Mouse (Mus musculus): ENCODE measurements around the gene Gprc5c.

Gene Gprc5c

DNA sequence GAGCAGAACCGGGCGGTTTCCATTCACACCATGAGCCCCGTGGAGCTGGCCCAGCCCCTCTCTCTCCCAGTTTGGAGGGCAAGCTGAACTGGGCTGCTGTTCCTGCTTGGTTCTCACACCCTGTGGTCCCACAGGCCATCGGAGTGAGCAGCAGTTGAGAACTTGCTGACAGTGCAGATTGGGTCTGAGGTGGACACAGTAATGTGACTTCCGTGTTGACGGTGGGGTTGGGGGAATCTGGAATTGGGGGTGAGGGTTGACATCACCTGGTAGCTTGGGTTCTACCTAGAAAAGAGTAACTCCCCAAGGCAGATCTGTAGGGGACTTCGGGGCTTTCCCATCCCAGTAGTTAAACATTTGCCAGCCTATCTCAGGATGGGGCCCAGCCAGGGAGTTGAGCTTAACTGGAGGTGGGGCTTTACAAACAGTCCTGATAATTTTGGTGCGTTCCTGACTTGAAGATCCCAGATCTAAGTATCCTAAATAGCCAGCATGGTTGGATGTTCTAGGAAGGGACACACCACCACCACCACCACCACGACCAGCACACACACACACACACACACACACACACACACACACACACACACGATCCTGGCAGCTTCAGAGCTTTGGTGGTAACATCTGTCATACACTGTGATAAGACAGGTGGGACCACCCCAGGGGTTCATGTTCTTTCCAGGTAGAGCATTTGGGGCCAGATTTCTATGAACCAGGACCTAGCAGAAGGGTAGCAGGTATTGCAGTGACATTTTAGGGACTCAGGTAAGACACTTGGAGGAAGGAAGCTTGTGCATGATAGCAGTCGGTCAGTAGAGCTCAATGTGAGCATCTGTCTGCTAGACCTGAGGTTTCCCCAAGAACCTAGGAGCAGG is 16.6 kb downstream of the Gprc5c start:
- DNase-seq (ENCODE audit: extremely low read depth, low read depth, low spot score): no peak

DNA sequence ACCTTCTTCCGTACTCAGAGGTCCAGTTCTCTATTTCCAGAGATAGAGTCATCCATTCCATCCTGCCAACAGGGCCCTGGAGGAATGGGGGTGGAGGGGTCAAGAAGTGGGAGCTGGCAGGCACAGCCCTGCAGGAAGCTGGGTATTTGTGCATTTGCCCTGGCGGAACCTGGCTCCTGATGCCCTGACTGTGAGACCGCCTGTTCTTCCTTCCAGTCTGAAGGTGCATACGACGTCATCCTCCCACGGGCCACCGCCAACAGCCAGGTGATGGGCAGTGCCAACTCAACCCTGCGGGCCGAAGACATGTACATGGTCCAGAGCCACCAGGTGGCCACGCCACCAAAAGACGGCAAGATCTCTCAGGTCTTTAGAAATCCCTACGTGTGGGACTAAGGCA is 17.3 kb downstream of the Gprc5c start:
- DNase-seq (ENCODE audit: extremely low read depth, low read depth, low spot score): no peak

DNA sequence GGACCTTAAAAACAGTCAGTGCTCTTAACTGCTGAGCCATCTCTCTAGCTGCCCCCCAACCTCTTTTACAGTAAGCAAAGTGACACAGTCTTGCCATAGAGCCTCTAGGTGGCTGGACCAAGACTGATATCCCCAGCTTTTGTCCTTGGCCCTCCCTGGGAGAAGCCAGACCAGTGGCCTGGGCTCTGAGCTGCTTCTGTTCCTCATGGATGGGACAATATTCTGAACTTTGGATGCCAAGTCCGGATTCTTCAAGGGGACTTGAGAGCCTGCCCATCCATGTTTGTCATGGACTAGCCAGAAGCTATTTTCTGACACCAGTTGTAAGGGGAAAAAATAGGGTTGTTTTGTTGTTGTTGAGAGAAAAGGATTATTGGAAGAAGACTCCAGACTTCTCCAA is 18.8 kb downstream of the Gprc5c start:
- no peak for DNase-seq (ENCODE audit: extremely low read depth, low read depth, low spot score)

GRCm38 (mm10) chr11:114871540-114871939 is 20.6 kb downstream of the Gprc5c start:
- no peak for DNase-seq (ENCODE audit: extremely low read depth, low read depth, low spot score)

DNA sequence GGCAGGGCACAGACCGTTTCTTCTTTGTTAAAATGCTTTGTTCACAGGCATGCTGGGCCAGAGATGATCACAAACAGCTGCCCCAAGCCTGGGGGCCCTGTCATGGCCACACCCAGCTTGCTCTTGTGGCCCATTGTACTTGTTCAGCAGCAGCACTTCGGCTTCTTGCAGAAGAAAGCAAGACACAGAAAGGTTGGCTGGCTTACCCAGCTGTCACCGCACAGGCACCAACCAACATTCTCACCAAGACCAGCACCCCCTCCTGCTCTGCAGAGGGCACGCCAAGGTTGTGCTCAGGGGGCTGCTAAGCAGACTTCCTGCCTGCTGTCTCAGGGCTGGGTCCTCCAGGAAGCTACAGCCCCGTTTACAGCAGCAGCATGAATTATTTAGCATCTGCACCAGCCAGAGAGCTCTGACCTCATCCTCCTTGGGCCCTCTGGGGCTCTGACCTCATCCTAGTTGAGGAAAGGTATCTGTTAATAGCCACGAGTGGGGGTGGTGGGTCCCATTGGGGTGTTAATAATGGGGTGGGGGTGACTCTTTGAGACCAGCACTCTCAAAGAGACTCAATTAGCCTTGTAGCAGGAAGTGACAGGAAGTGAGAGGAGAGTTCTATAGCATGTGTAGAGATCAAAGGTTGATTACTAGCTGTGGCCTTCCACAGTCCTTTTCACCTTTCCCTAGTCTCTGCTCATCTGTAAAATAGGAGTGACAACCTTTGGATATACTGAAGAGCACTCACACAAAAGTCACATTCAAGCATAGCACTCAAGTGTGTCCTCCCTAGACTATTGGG is 22.3 kb downstream of the Gprc5c start:
- DNase-seq (ENCODE audit: extremely low read depth, low read depth, low spot score): no peak

DNA sequence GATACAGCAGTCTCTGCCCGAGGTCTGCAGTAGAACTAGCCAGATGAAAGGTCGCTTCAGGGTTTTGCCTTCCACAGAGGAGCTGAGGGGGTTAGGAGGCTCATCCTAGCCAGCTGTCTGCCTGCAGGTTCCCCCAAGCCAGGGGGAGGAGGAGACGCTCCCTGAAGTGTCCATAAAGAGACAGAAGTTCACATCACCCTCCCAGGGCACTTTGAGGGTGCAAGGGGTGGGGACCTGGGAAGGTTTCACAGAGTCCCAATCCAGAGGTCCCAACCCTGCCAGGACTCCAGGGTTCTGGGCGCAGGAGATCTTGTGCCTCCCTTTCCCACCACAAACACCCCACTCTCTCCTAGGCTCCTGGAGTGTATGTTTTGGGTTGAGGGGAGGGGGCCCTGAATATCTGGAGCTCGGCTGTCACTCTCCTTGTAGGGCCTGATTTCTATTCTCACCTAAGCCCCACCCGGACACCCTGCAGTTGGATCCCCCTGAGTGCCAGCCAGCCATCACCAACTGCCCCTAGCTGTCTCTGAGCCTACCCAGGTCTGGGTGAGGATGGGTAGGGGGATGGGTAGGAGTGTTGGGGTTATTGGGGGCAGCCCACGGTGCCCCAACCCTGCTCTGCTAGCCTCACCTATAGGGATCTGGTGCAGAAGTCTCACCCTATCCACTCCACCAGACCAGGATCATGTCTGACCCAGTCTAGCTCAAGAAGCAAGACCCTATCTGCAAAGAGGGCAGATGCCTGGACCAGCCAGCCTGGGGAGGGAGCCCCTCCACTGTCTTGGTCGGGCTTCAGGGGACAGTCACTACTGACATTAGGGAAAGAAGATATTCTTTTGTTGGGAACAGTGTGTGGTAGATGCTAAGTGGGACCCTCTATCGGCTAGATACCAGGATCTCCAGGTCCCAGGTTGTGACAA is 23.5 kb downstream of the Gprc5c start:
- DNase-seq (ENCODE audit: extremely low read depth, low read depth, low spot score): no peak

DNA sequence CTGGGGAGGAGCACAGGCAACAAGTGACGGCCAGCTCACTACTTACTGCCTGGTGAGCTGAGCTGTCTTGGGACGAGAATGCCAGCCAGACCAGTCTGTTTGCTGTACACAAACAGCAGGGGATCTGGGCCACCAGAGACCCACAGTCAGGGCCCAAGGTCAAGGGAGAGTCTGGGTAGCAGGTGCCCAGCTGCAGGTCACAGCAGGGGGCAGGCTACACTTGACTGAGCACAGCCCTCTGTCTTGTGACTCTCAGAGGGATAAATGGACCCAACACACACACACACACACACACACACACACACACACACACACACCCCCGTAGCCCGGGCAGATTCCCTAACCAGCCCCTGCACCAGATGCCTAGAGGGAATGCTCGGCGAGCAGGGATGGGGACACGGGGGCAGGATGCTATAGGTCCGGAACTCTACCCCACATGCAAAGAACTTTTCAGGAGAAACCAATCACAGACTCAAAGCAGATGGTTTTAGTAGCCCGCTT is 24.4 kb downstream of the Gprc5c start:
- DNase-seq (ENCODE audit: extremely low read depth, low read depth, low spot score): no peak

DNA sequence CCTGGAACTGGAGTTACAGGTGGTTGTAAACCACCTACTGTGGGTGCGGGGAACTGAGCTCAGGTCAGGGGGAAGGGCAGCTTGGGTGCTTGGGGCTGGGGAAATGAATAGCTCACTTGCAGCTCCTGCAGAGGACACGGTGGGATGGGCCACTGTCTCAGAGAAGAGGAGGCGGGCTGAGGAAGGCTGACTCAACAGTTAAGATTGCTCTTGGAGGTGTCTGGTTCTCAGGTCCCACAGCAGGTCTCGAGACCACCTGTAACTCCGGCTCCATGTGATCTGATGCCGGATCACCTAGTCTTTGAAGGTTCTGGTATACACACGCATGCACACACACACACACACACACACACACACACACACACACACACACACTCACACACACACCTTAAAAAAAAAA is 25.2 kb downstream of the Gprc5c start:
- DNase-seq (ENCODE audit: extremely low read depth, low read depth, low spot score): no peak

DNA sequence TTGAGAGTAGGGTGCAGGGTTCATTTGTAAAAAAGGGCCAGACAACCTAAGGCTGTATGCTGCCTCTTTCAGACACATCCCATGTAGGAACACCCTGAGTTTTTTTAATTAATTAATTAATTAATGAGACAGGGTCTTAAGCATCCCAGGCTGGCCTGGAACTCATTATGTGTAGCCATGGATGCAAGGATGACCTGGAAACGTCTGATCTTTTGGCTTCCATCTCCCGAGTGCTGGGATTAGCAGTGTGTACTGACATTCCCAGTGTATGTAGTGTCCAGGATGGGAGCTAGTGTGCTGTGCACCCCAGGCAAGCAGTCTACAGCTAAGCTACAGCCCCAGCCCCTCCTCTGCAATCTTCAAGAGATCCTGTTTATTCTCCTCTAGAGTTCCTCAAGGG is 25.7 kb downstream of the Gprc5c start:
- DNase-seq (ENCODE audit: extremely low read depth, low read depth, low spot score): no peak

- DNase-seq (ENCODE audit: extremely low read depth, low read depth, low spot score): no peak
Measured at GRCm38 (mm10) chr11:114877145-114877544, 26.2 kb downstream of the Gprc5c start.

DNA sequence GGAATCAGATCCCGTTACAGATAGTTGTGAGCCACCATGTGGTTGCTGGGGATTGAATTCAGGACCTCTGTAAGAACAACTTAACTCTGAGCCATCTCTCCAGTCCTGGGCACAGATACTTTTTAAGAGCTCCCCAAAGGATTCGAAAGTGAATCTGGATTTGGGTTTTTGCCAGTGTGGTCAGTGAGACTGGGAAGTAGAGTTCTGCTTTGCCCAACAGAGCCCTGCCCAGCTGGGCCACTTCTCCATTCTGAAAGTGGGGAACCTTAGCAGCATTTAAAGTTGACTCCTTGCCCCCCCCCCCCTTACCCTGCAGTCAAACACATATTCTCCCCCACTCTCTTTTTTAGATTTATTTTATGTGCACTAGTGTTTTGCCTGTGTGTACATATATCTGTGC is 28.7 kb downstream of the Gprc5c start:
- DNase-seq (ENCODE audit: extremely low read depth, low read depth, low spot score): no peak

GRCm38 (mm10) chr11:114880185-114880584 is 29.2 kb downstream of the Gprc5c start:
- DNase-seq (ENCODE audit: extremely low read depth, low read depth, low spot score): no peak

DNA sequence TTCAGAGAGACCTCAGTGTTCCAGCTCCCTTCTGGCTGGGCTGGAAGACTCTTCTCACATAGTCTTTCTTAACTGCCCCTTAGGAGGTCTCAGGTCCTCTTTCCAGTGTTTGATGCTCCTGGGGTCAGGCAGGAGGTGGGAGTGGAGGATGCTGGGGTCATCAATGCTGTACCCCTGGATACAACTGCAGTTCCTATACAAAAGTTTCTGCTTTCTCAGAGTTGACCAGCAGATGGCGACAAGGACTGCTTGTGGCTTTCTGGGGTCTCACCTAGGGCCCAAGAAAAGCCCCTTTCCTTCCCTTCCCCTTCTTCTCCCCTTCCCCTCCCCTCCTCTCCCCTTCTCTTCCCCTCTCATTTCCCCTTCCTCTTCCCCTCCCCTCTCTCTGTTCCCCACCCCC is 29.6 kb downstream of the Gprc5c start:
- DNase-seq (ENCODE audit: extremely low read depth, low read depth, low spot score): no peak

DNA sequence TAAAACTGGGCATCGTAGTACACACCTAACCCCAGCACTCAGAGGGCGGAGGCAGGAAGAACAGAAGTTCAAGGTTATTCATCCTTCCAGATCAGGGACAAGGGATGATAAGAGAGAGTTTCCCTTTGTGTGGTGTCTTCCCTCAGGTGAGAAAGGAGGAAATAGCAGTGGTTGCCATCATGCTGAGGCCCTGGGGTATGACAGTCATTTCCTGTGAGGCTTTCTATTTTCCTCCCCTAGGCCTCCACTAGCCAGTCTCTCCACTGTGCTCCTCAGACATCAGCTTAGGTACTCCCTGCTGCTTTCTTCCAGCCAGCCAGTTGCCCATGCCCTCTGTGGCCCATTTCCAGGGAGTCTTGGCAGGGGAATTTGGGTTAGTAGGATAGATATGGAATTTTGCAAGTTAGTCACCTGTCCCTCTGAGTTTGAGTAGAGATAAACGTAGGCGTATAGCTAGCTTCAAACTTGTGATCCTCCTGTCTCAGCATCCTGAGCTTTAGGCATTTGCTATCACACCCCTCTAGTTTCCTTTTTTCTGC is 32.4 kb downstream of the Gprc5c start:
- no peak for DNase-seq (ENCODE audit: extremely low read depth, low read depth, low spot score)

GRCm38 (mm10) chr11:114884380-114885100 is 33.6 kb downstream of the Gprc5c start:
- no peak for DNase-seq (ENCODE audit: extremely low read depth, low read depth, low spot score)

GRCm38 (mm10) chr11:114889991-114890518 is 39.1 kb downstream of the Gprc5c start, which contains the start of gene Cd300a:
Gene Cd300a, plus strand, starts transcription at chr11:114890041.
- DNase-seq (ENCODE audit: extremely low read depth, low read depth, low spot score): no peak

DNA sequence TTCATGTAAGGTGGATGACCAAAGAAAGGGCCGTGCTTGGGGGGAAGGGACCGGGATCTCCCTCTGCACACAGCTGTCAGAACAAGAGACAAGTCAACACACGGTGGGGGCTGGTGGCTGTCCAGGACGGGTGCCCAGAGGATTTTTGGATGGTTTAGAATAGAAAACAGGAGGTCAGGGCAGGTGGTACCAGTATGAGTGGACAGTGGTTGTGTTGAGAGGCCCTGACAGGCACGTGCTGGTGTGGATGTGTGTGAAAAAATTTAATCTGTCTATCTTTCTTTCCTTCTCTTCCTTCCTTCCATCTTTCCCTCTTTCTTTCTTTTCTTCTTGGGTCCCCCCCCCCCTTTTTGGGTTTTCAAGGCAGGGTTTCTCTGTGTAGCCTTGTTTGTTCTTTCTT is 39.6 kb downstream of the Gprc5c start:
- DNase-seq (ENCODE audit: extremely low read depth, low read depth, low spot score): no peak

- DNase-seq (ENCODE audit: extremely low read depth, low read depth, low spot score): no peak
Measured at GRCm38 (mm10) chr11:114896085-114896484, 45.1 kb downstream of the Gprc5c start.

DNA sequence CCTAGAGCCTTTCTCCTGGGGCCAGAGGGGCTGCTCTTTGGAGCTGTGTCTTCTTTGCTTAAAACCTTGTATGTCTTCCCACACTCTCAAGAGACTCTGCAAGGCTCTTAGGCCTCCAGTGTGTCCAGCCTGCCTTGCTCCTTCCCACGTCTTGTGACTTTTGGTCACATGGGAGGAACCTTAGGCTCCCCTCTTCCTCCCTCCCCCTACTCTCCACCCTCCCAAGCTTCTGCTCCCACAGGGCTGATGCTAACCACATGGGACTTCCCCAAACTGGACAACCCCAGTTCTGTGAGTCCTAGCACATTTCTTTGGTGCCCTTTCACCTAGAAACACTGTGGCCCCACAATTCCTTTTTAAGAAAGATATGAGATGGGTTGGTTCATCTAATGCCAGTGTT is 47.1 kb downstream of the Gprc5c start:
- no peak for DNase-seq (ENCODE audit: extremely low read depth, low read depth, low spot score)

DNA sequence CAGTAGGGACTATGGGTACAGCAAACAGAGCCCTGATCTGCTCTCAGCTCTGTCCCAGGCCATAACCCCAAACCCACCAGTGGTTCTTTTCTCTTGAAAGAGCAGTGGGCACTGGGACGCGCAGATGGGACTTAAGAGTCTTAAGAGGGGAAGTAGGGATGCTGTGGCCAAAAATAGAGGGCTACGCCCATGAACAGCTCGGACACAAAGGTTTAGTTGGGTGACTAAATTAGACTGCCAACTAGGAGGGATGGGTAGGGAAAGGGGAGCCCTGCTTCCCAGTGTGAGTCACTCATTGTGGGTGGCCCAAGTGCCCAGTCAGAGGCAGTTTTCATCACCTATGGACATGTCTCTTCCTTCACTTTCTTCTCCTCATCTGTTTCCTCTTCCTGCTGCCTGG is 52.3 kb downstream of the Gprc5c start:
- no peak for DNase-seq (ENCODE audit: extremely low read depth, low read depth, low spot score)
